Mouse (Mus musculus) CH12.LX (cell line): ENCODE results near the gene Klf7. TPM values are rescaled to one million over a fixed set of nuclear protein-coding genes. Genes with fewer than 3 reads are reported as not detected.

ENCODE experiments used
- DNase-seq: peaks from one replicate; pipeline ENCODE4 v3.0.0-alpha.2; 2013; ENCODE audit errors: extremely low read depth
- H3K27ac ChIP-seq: 2 replicates; pipeline ENCODE4 v1.5.1; 2012; ENCODE audit warnings: low read depth, mild to moderate bottlenecking, control low read depth, moderate library complexity; ENCODE audit not compliant: insufficient read depth
- H3K27me3 ChIP-seq: replicated peaks from 2 replicates; pipeline ENCODE3; 2012; ENCODE audit warnings: inconsistent platforms
- H3K36me3 ChIP-seq, 2 experiments: replicated peaks in 1 of 2; 2 replicates each; pipeline versions ENCODE3 to v1.6.1; 2012; ENCODE audit warnings: inconsistent platforms in 1 of 2, low read length in 1 of 2, mild to moderate bottlenecking in 1 of 2, mixed read lengths in 1 of 2, moderate library complexity in 1 of 2; ENCODE audit not compliant: control insufficient read depth in 1 of 2, insufficient read depth in 1 of 2
- H3K4me1 ChIP-seq, 2 experiments: 2 replicates each; pipeline ENCODE4 v1.6.1; 2012; ENCODE audit warnings: inconsistent platforms in 1 of 2, moderate library complexity in 1 of 2; ENCODE audit not compliant: insufficient read depth in 2 of 2, control insufficient read depth in 1 of 2
- H3K4me2 ChIP-seq: 2 replicates; pipeline ENCODE4 v1.6.1; 2012; ENCODE audit warnings: low read depth, mild to moderate bottlenecking, control low read depth; ENCODE audit not compliant: poor library complexity, insufficient read depth, severe bottlenecking
- H3K4me3 ChIP-seq, 3 experiments: fragments of 150-350 bp in 1 of 3; sonication (generic) in 1 of 3; replicated peaks in 1 of 3; 2 replicates each; pipeline versions ENCODE3 to v1.5.1; 2011 to 2012; ENCODE audit warnings: low read depth in 2 of 3, low read length in 2 of 3, mild to moderate bottlenecking in 2 of 3, moderate library complexity in 2 of 3, control low read depth in 1 of 3, improper control_type of control experiment in 1 of 3, inconsistent platforms in 1 of 3, mixed read lengths in 1 of 3; ENCODE audit not compliant: poor library complexity in 1 of 3
- H3K79me2 ChIP-seq: replicated peaks from 2 replicates; pipeline ENCODE4 v1.6.1; 2012; ENCODE audit warnings: mild to moderate bottlenecking, moderate library complexity; ENCODE audit not compliant: control insufficient read depth, poor library complexity, insufficient read depth, severe bottlenecking; ENCODE audit errors: extremely low read depth
- H3K9ac ChIP-seq: 2 replicates; pipeline ENCODE4 v1.6.1; 2012; ENCODE audit warnings: low read depth, mild to moderate bottlenecking, control low read depth, moderate library complexity; ENCODE audit not compliant: insufficient read depth
- H3K9me3 ChIP-seq: replicated peaks from 2 replicates; pipeline ENCODE3; 2012; ENCODE audit warnings: low read length, inconsistent platforms, mixed read lengths
- BHLHE40 ChIP-seq: IDR thresholded peaks from 2 replicates; pipeline ENCODE4 v1.6.1; 2011; ENCODE audit warnings: mild to moderate bottlenecking, low read depth, low read length, improper control_type of control experiment
- CHD2 ChIP-seq: IDR thresholded peaks from 2 replicates; pipeline ENCODE4 v1.6.1; 2011; ENCODE audit warnings: low read length, improper control_type of control experiment
- CTCF ChIP-seq, 2 experiments: IDR thresholded peaks in 1 of 2; conservative IDR thresholded peaks in 1 of 2; 2 replicates each; pipeline ENCODE4 v1.5.1; 2011 to 2012; ENCODE audit warnings: low read depth in 2 of 2, low read length in 2 of 2, improper control_type of control experiment in 1 of 2, inconsistent platforms in 1 of 2, mild to moderate bottlenecking in 1 of 2, moderate library complexity in 1 of 2
- ELF1 ChIP-seq: IDR thresholded peaks from 2 replicates; pipeline ENCODE4 v1.6.1; 2014; ENCODE audit warnings: low read depth, mild to moderate bottlenecking, inconsistent platforms, low read length, improper control_type of control experiment
- HCFC1 ChIP-seq: IDR thresholded peaks from 2 replicates; pipeline ENCODE4 v1.6.1; 2012; ENCODE audit warnings: low read depth, mild to moderate bottlenecking, inconsistent platforms, low read length, improper control_type of control experiment
- IRF4 ChIP-seq: IDR thresholded peaks from 2 replicates; pipeline ENCODE4 v1.6.1; 2014; ENCODE audit warnings: low read depth, mild to moderate bottlenecking, inconsistent platforms, low read length, improper control_type of control experiment
- KAT2A ChIP-seq: IDR thresholded peaks from 2 replicates; pipeline ENCODE4 v1.6.1; 2012; ENCODE audit warnings: low read length, improper control_type of control experiment, inconsistent platforms; ENCODE audit not compliant: insufficient replicate concordance
- MAFK ChIP-seq: IDR thresholded peaks from 2 replicates; pipeline ENCODE4 v1.6.1; 2011; ENCODE audit warnings: low read length, improper control_type of control experiment; ENCODE audit not compliant: insufficient replicate concordance
- MAX ChIP-seq: IDR thresholded peaks from 2 replicates; pipeline ENCODE4 v1.6.1; 2011; ENCODE audit warnings: low read length, improper control_type of control experiment
- MXI1 ChIP-seq: IDR thresholded peaks from 2 replicates; pipeline ENCODE4 v1.6.1; 2011; ENCODE audit warnings: mild to moderate bottlenecking, low read depth, low read length, improper control_type of control experiment
- MYC ChIP-seq: IDR thresholded peaks from 2 replicates; pipeline ENCODE4 v1.6.1; 2011; ENCODE audit warnings: low read depth, mild to moderate bottlenecking, improper control_type of control experiment, low read length
- POLR2A ChIP-seq: IDR thresholded peaks from 2 replicates; pipeline ENCODE4 v1.6.1; 2011; ENCODE audit warnings: low read depth, mild to moderate bottlenecking, improper control_type of control experiment, low read length
- TBP ChIP-seq: conservative IDR thresholded peaks from 2 replicates; pipeline ENCODE4 v1.6.1; 2011; ENCODE audit warnings: low read depth, low read length, improper control_type of control experiment
- TCF12 ChIP-seq: IDR thresholded peaks from 2 replicates; pipeline ENCODE4 v1.6.1; 2014; ENCODE audit warnings: low read depth, mild to moderate bottlenecking, inconsistent platforms, low read length, improper control_type of control experiment
- UBTF ChIP-seq: IDR thresholded peaks from 2 replicates; pipeline ENCODE4 v1.6.1; 2012; ENCODE audit warnings: low read depth, mild to moderate bottlenecking, inconsistent platforms, low read length, improper control_type of control experiment, moderate library complexity
- USF2 ChIP-seq: conservative IDR thresholded peaks from 2 replicates; pipeline ENCODE4 v1.6.1; 2011; ENCODE audit warnings: low read depth, low read length, improper control_type of control experiment
- ZC3H11A ChIP-seq: IDR thresholded peaks from 2 replicates; pipeline ENCODE4 v1.6.1; 2012; ENCODE audit warnings: low read depth, mild to moderate bottlenecking, inconsistent platforms, low read length, improper control_type of control experiment
- dilution Hi-C: fragments of 300-500 bp; cut with MboI; formaldehyde crosslinking; loops from 2 replicates; pipeline ENCODE4 v1.14.3; 2020; ENCODE audit warnings: low sequenced_read_pairs; ENCODE audit not compliant: extremely low pct_unique_long_range_greater_than_20kb, extremely low pct_ligation_motif_present
- in situ Hi-C: fragments of 300-500 bp; cut with MboI; formaldehyde crosslinking; loops from 3 replicates; pipeline ENCODE4 v1.14.3; 2019; ENCODE audit warnings: low sequenced_read_pairs, low pct_ligation_motif_present, low pct_unique_long_range_greater_than_20kb, mixed read lengths
- polyA plus RNA-seq: library from polyadenylated mRNA; unstranded; fragments of >175 nt; gene quantifications from 2 replicates; pipeline ENCODE4 v1.2.1, GENCODE M21; 2012; ENCODE audit warnings: low read depth; ENCODE audit not compliant: insufficient read length
- total RNA-seq, 2 experiments: library from RNA; depleted of rRNA; stranded (reverse); fragments of 300-350 nt in 1 of 2; fragments of >200 nt in 1 of 2; gene quantifications; 2 replicates each; pipeline ENCODE4 v1.2.3; 2012 to 2014

Klf7 gene
- total and polyA plus RNA-seq, 3 experiments: 4.3 to 6.5 (median 6.2) TPM

- TF ChIP-seq MAFK (no peak), CTCF (conservative IDR thresholded peaks at IDR 0.05 in 1 of 2, IDR thresholded peaks at IDR 0.05 in 1 of 2; ENCODE audit: low read depth in 2 of 2, low read length in 2 of 2) (no peak), USF2 (no peak), MYC (no peak), KAT2A (no peak), BHLHE40 (no peak), CHD2 (no peak), POLR2A (no peak), ELF1 (no peak), ZC3H11A (no peak), UBTF (no peak), TCF12 (no peak), MAX (no peak), HCFC1 (no peak)
- dilution Hi-C loops: no loop called here
- Histone ChIP-seq H3K27me3 (no peaks in the 10 kb centered on the region), H3K27ac (no peak overlapping the region), H3K9me3 (no peaks in the 10 kb centered on the region), H3K79me2 (no peaks in the 10 kb centered on the region), H3K36me3 (no peaks in the 10 kb centered on the region), H3K4me2 (no peak overlapping the region), H3K9ac (no peak overlapping the region), H3K4me3 (no peak overlapping the region), H3K4me1 (peaks cover 0 to 13% of the 10 kb centered on the region in 2 experiments; a peak in 2 of 4 replicates)
- DNase-seq: no peak
- in situ Hi-C loops: loop anchor here (10.0 kb wide), 1 partner anchor 68 kb away; no protein-coding TSS in a partner anchor
These were observed 4.7 kb upstream of the Klf7 start for GRCm38 (mm10) chr1:64126822-64127221.

GRCm38 (mm10) chr1:64122466-64122830 lies 366 bp upstream of the Klf7 start:
- no peak for DNase-seq

More at GRCm38 (mm10) chr1:64122466-64122830, 366 bp upstream of the Klf7 start:
- Histone ChIP-seq H3K4me2 (peak overlapping the region; percentile 46; the same call in 1 of the 2 replicates), H3K27ac (no peak overlapping the region; the same call in 1 of the 2 replicates), H3K9me3 (no peaks in the 10 kb centered on the region), H3K4me3 (peak overlapping the region; percentile 35 to 67 (median 62)), H3K79me2 (peaks cover 4% of the 10 kb centered on the region; the same call in 1 of the 2 replicates), H3K9ac (peak overlapping the region; percentile 54), H3K27me3 (no peaks in the 10 kb centered on the region), H3K4me1 (peaks cover 4 to 36% of the 10 kb centered on the region in 2 experiments), H3K36me3 (peaks cover 0 to 3% of the 10 kb centered on the region in 2 experiments)
- in situ Hi-C loops (loop anchor here (10.0 to 25.0 kb wide), 2 partner anchors 72 to 315 kb away; no protein-coding TSS in a partner anchor), dilution Hi-C loops (no loop called here)
- TF ChIP-seq TBP: no peak
- TF ChIP-seq ELF1: no peak
- peak; percentile 90 for TF ChIP-seq MYC
- peak; percentile 88 for TF ChIP-seq BHLHE40
- TF ChIP-seq MXI1: peak; percentile 91
- TF ChIP-seq MAX: peak; percentile 90
- 0 out of 2 replicates have a peak, but pooled peaks have one; percentile 6 for TF ChIP-seq IRF4
